Mouse (Mus musculus): Measurements from ENCODE around the gene Immp2l. TPM values are rescaled to one million over a fixed set of nuclear protein-coding genes. Genes with fewer than 3 reads are reported as not detected.

Gene Immp2l
- total and polyA plus RNA-seq, 2 experiments from 2014 or later = 1.7 to 10.9 TPM

GRCm38 (mm10) chr12:41878493-41878892 is 854.6 kb downstream of the Immp2l start:
- Histone ChIP-seq H3K9me3 (ENCODE audit: low read length) (no peaks in the 10 kb centered on the region), H3K4me2 (ENCODE audit: low read depth, low read length) (no peak overlapping the region), H3K27me3 (ENCODE audit: insufficient read depth, low read length) (no peaks in the 10 kb centered on the region), H3K9ac (replicated peaks; ENCODE audit: low read length) (no peak overlapping the region), H3K27ac (no peak overlapping the region), H3K4me1 (ENCODE audit: insufficient read depth, low read length) (no peaks in the 10 kb centered on the region), H3K4me3 (ENCODE audit: low read length) (no peak overlapping the region), H3K36me3 (ENCODE audit: insufficient read depth, low read length) (no peaks in the 10 kb centered on the region)
- ATAC-seq = no peak
- DNase-seq (ENCODE audit: low spot score) = no peak
- 60% methylated on average over 3 of the region's 3 CpGs for WGBS
- TF ChIP-seq CTCF (IDR thresholded peaks at IDR 0.05; ENCODE audit: low read depth) = no peak

GRCm38 (mm10) chr12:41878972-41879371 is 855.1 kb downstream of the Immp2l start:
- no peak for DNase-seq (ENCODE audit: low spot score)
- Histone ChIP-seq H3K9me3 (ENCODE audit: low read length) (no peaks in the 10 kb centered on the region), H3K36me3 (ENCODE audit: insufficient read depth, low read length) (no peaks in the 10 kb centered on the region), H3K9ac (replicated peaks; ENCODE audit: low read length) (no peak overlapping the region), H3K27me3 (ENCODE audit: insufficient read depth, low read length) (no peaks in the 10 kb centered on the region), H3K4me1 (ENCODE audit: insufficient read depth, low read length) (no peaks in the 10 kb centered on the region), H3K27ac (no peak overlapping the region), H3K4me2 (ENCODE audit: low read depth, low read length) (no peak overlapping the region), H3K4me3 (ENCODE audit: low read length) (no peak overlapping the region)
- no peak for ATAC-seq
- WGBS = 90% methylated on average over 1 of the region's 1 CpGs
- TF ChIP-seq CTCF (IDR thresholded peaks at IDR 0.05; ENCODE audit: low read depth) = no peak

GRCm38 (mm10) chr12:41879412-41879811 is 855.5 kb downstream of the Immp2l start:
- no peak for ATAC-seq
- DNase-seq (ENCODE audit: low spot score) = no peak
- Histone ChIP-seq H3K4me3 (ENCODE audit: low read length) (no peak overlapping the region), H3K36me3 (ENCODE audit: insufficient read depth, low read length) (no peaks in the 10 kb centered on the region), H3K4me1 (ENCODE audit: insufficient read depth, low read length) (no peaks in the 10 kb centered on the region), H3K9me3 (ENCODE audit: low read length) (no peaks in the 10 kb centered on the region), H3K9ac (replicated peaks; ENCODE audit: low read length) (no peak overlapping the region), H3K4me2 (ENCODE audit: low read depth, low read length) (no peak overlapping the region), H3K27me3 (ENCODE audit: insufficient read depth, low read length) (no peaks in the 10 kb centered on the region), H3K27ac (no peak overlapping the region)
- 79% methylated on average over 1 of the region's 1 CpGs for WGBS
- no peak for TF ChIP-seq CTCF (IDR thresholded peaks at IDR 0.05; ENCODE audit: low read depth)

GRCm38 (mm10) chr12:41880833-41881232 is 856.9 kb downstream of the Immp2l start:
- Histone ChIP-seq H3K4me2 (ENCODE audit: low read depth, low read length) (no peak overlapping the region), H3K4me1 (ENCODE audit: insufficient read depth, low read length) (no peaks in the 10 kb centered on the region), H3K9ac (replicated peaks; ENCODE audit: low read length) (no peak overlapping the region), H3K27me3 (ENCODE audit: insufficient read depth, low read length) (no peaks in the 10 kb centered on the region), H3K36me3 (ENCODE audit: insufficient read depth, low read length) (no peaks in the 10 kb centered on the region), H3K4me3 (ENCODE audit: low read length) (no peak overlapping the region), H3K27ac (no peak overlapping the region), H3K9me3 (ENCODE audit: low read length) (no peaks in the 10 kb centered on the region)
- 84% methylated on average over 3 of the region's 3 CpGs for whole genome bisulfite sequencing
- DNase-seq (ENCODE audit: low spot score) (no peak), ATAC-seq (no peak)
- TF ChIP-seq CTCF (IDR thresholded peaks at IDR 0.05; ENCODE audit: low read depth) = no peak

GRCm38 (mm10) chr12:41908011-41908410 is 884.1 kb downstream of the Immp2l start:
- Histone ChIP-seq H3K9me3 (ENCODE audit: low read length) (no peaks in the 10 kb centered on the region), H3K27ac (no peak overlapping the region), H3K27me3 (ENCODE audit: insufficient read depth, low read length) (no peaks in the 10 kb centered on the region), H3K9ac (replicated peaks; ENCODE audit: low read length) (no peak overlapping the region), H3K4me3 (ENCODE audit: low read length) (no peak overlapping the region), H3K4me1 (ENCODE audit: insufficient read depth, low read length) (no peaks in the 10 kb centered on the region), H3K36me3 (ENCODE audit: insufficient read depth, low read length) (no peaks in the 10 kb centered on the region), H3K4me2 (ENCODE audit: low read depth, low read length) (no peak overlapping the region)
- 76% methylated on average over 1 of the region's 1 CpGs for WGBS
- DNase-seq (ENCODE audit: low spot score) = no peak
- TF ChIP-seq CTCF (IDR thresholded peaks at IDR 0.05; ENCODE audit: low read depth) = no peak
- no peak for ATAC-seq

GRCm38 (mm10) chr12:41911626-41912025 is 887.7 kb downstream of the Immp2l start:
- Histone ChIP-seq H3K9ac (replicated peaks; ENCODE audit: low read length) (no peak overlapping the region), H3K4me3 (ENCODE audit: low read length) (no peak overlapping the region), H3K27me3 (ENCODE audit: insufficient read depth, low read length) (no peaks in the 10 kb centered on the region), H3K9me3 (ENCODE audit: low read length) (no peaks in the 10 kb centered on the region), H3K4me2 (ENCODE audit: low read depth, low read length) (no peak overlapping the region), H3K4me1 (ENCODE audit: insufficient read depth, low read length) (no peaks in the 10 kb centered on the region), H3K27ac (no peak overlapping the region), H3K36me3 (ENCODE audit: insufficient read depth, low read length) (no peaks in the 10 kb centered on the region)
- ATAC-seq (no peak), DNase-seq (ENCODE audit: low spot score) (no peak)
- 87% methylated on average over 3 of the region's 3 CpGs for WGBS
- no peak for TF ChIP-seq CTCF (IDR thresholded peaks at IDR 0.05; ENCODE audit: low read depth)

- Histone ChIP-seq H3K4me1 (ENCODE audit: insufficient read depth, low read length) (no peaks in the 10 kb centered on the region), H3K36me3 (ENCODE audit: insufficient read depth, low read length) (no peaks in the 10 kb centered on the region), H3K27me3 (ENCODE audit: insufficient read depth, low read length) (no peaks in the 10 kb centered on the region), H3K4me3 (ENCODE audit: low read length) (no peak overlapping the region), H3K27ac (no peak overlapping the region), H3K9me3 (ENCODE audit: low read length) (no peaks in the 10 kb centered on the region), H3K4me2 (ENCODE audit: low read depth, low read length) (no peak overlapping the region), H3K9ac (replicated peaks; ENCODE audit: low read length) (no peak overlapping the region)
- WGBS = 81% methylated on average over 2 of the region's 2 CpGs
- ATAC-seq (no peak), DNase-seq (ENCODE audit: low spot score) (no peak)
- TF ChIP-seq CTCF (IDR thresholded peaks at IDR 0.05; ENCODE audit: low read depth) = no peak
Measured at GRCm38 (mm10) chr12:41937751-41938150, 913.9 kb downstream of the Immp2l start.

All from hindbrain, postnatal 0 days (tissue).